Mouse (Mus musculus): Measurements from ENCODE around the gene Armcx5.
"Not testable (repeated sequence)": the region's sequence is repeated elsewhere in the genome, so short reads cannot be mapped to it uniquely, and the experiment has no call there.

Armcx5 gene

GRCm38 (mm10) chrX:135742304-135743055, at the start of gene Armcx5, which contains the start of gene Gprasp1:
Gene Armcx5 (plus strand): TSS chrX:135742733.
Gene Gprasp1 (plus strand): TSS chrX:135742733.
- peak; percentile 67 to 78 for DNase-seq (ENCODE audit: low spot score in 2 of 2)

DNA sequence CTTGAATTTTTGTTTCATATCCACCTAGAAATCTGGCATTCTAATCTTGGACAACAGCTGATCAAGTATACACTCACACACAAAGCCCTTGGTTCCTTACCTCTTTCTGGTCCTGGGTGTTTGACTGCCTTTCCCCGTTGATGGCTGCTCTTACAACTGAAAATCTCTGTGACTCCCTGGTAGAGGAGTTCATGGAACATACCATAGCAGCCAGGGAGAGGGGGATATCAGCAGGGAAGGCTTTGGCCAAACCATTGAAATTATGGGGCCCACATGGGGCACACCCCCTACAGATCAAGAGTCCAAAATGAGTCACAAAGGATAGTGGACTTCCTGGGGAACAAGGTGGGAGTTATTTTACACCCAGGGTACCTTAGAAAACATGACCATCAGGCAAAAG, 48.9 kb upstream of the Armcx5 start, which contains the start of gene Tcp11x2:
Tcp11x2 (minus strand) TSS at position 158 of the 400 bp plus-strand sequence.
- no peak for DNase-seq (ENCODE audit: low spot score in 2 of 2)

DNA sequence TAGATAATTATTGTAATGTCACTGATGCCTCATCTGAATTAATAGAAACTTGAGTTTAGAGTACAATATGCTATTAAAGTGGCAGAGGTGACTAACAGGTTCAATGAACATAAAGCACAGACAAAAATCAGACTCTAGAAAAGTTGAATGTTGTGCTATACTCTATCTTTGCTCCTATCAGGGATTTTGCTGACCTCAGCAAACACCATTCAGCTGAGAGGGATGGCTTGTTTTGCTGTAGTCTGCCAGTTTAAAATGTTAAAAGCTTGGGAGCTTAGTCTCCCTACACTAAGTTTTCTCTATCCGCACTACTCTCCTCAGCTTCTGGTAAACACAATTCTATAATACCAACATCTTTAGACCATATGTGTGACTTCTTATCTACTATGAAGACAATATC, 39.4 kb upstream of the Armcx5 start:
- DNase-seq (ENCODE audit: low spot score in 2 of 2): no peak

GRCm38 (mm10) chrX:135704349-135704748, 38.2 kb upstream of the Armcx5 start:
- no peak for DNase-seq (ENCODE audit: low spot score in 2 of 2)

DNA sequence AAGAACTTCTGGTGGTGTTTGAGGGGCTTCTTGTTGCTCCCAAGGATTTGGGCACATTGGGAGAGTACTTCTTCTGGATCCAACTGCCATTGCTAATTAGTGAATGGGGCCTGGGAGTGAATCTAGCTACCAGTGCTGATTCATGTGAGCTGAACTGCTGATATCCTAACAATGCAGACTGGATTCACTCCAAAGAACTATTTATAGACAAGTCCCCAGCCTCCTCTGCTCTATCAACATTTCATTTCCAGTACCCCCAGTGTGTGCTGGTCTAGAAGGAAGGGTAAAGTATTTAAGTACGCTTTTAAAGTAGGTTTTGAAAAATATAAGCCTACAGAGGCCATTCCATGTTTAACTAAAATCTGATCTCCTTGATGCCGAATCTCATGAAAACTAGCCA, 29.7 kb upstream of the Armcx5 start:
- DNase-seq (ENCODE audit: low spot score in 2 of 2): no peak

DNA sequence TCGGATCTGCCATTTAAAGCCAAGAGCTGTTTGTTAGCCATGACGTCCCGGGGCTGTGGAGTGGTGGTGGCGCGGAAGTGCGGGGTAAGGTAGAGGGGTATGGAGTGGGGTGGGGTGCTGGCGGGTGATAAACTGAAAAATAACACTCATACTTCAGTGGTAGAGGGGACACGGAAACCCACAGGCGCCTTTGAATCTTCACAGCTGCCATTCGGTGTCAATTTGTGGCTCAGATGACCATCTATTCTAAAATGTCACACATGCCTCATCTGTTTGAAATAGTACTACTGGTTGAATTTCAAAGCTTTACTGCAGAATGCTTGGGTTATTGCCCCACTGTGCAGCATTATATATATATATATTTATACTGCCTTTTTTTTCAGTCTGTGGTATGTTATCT, 17.4 kb upstream of the Armcx5 start, which contains the start of gene Tmsb15a:
Tmsb15a (minus strand) TSS at position 101 of the 400 bp plus-strand sequence.
- DNase-seq (ENCODE audit: low spot score in 2 of 2): no peak

DNA sequence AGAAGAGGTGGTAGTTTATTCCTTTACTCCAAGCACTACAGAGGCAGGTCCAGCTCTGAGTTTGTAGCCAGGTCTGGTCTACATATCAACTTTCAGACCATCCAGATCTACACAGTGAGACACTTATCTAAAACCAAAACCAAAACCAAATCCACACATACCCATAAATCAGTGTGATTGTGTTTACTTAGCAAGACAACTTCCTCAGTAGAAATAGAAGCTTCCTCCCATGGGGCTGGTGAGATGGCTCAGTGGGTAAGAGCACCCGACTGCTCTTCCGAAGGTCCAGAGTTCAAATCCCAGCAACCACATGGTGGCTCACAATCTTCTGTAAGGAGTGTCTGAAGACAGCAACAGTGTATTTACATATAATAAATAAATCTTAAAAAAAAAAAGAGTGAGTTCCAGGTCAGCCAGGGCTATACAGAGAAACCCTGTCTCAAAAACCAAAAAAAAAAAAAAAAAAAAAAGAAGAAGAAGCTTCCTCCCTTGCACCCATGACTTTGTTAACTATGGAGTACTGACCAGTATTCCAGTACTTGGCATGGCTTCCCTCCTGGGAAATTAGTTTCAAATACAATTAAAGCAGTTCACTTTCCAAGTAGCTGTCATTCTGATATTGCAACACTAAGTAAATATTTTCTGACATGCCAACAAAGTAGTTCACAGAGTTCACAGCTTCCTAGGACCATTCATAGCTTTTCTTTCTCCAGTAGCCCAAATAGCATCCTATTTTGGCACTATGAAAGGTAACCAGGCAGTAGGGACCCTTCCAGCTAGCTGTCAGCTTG, 3.6 kb upstream of the Armcx5 start:
- no peak for DNase-seq (ENCODE audit: low spot score in 2 of 2)

DNA sequence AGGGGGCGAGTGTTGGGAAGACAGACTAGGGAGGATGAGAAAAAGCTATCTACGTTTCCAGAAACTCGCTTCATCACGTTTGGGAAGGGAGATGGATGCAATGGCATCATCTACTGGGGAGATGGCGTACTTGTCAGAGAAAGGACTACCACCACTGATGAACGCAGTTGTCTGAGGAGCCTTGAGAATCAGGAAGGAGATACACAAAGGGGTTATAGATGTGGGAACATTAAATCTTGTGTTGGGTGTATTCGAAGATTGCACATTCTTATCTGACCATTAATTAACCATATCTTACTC, 473 bp downstream of the Armcx5 start:
- no peak for DNase-seq (ENCODE audit: low spot score in 2 of 2)

DNA sequence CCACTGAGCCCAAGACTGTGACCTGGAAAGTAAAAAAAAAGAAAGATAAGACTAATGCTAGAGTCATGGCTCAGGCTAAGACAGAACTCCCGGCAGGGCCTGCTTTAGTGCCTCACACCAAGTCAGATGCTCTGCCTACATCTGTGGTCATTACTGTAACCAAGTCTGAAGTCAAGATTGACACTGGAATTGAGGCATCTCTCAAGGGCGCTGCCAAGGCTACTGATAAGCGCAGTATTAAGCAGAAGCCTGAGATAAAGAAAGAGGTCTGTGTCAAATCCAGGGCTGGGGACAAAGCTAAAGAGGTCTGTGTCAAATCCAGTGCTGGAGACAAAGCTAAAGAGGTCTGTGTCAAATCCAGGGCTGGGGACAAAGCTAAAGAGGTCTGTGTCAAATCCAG, 2.8 kb downstream of the Armcx5 start:
- DNase-seq (ENCODE audit: low spot score in 2 of 2): not testable (repeated sequence)

- peak; percentile 64 to 70 for DNase-seq (ENCODE audit: low spot score in 2 of 2)
These were observed 10.3 kb downstream of the Armcx5 start for GRCm38 (mm10) chrX:135752832-135753231.

- DNase-seq (ENCODE audit: low spot score in 2 of 2): no peak
These were observed 19.2 kb downstream of the Armcx5 start for GRCm38 (mm10) chrX:135761707-135762106.

GRCm38 (mm10) chrX:135768043-135768548, 25.6 kb downstream of the Armcx5 start:
- no peak for DNase-seq (ENCODE audit: low spot score in 2 of 2)

DNA sequence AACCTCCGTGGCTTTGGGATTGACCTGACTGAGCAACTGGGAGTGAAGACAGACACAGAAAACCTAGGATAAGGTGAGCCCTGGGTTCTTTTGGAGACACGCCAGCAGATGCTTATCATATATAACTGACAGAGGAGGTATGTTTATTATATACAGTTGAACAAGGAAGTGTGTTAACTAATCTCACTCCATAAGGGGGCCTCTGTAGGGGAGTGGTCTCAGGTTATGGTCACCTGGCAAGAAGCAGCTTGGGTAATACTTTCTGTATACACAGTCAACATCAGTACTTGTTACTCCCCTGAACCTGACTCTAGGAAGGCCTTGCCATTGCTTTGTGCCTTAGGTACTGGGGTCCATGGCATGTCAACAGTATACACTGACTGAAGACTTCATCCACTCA, 26.0 kb downstream of the Armcx5 start:
- no peak for DNase-seq (ENCODE audit: low spot score in 2 of 2)

DNA sequence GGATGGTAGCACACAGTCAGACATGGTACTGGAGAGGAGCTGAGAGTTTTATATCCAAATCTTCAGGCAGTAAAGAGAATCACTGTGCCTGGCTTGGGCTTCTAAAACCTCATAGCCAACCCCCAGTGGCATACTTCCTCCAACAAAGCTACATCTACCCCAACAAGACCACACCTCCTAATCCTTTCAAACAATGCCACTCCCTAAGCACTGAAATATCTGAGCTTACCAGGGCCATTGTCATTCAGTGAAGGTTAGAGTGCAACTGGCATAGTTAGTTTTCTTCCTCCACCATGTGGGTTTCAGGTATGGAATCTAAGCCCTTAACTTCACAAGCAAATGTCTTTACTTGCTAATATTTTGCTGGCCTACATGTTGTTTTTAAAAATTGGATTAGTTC, 49.0 kb downstream of the Armcx5 start:
- no peak for DNase-seq (ENCODE audit: low spot score in 2 of 2)

DNA sequence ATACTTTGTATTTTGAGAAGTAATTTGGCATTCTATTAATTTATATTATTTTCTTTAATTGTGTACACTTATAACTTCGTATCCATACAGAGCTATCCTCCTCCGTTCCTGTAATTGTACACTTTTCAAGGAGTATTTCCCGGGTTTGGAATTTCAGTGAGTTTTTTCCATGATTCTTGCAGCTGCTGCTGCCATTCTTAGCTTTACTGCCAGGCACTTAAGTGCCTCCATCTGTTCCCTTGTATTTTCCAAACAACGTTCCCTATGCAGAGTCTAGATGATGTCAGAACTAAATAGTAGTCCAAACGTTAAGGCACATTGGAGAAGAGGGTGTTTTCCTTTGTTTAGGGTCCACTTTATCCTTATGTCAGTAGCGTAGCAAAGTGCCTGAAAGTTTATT, 49.8 kb downstream of the Armcx5 start:
- DNase-seq (ENCODE audit: low spot score in 2 of 2): no peak

DNA sequence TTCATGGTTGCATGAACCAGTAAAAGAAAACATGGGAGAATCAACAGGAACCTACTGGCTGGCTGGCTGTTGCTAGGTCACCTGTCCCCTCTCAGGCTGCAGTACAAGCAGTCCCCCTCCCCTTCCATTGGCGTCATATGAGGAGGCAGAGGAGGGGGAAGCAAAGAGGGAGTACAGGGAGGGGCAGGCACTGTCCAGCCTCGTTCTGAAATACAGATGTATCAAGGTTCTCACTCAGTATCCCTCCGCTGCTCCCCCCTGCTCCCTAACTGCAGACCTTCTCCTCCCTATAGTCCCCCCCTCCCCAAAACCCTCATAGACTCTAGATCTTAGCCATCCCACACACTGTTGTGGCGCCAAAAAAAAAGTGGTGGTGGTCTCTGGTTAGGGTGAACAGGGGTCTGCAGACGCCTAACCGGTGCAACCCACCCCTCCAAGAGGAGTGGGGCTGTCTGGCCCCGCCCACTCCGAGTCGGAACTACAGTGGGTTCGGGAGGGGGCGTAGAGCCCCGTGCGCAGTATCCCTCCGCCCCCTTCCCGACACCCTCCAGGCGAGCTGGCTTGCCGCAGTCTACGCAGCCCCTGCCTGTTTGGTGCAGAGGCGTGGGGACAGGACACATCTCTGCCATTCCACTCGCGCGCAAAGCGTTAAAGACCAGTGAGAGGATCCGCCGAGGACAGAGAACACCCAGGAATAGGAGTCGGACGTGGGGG, 53.2 kb downstream of the Armcx5 start:
- DNase-seq (ENCODE audit: low spot score in 2 of 2): peak; percentile 28 to 43

DNA sequence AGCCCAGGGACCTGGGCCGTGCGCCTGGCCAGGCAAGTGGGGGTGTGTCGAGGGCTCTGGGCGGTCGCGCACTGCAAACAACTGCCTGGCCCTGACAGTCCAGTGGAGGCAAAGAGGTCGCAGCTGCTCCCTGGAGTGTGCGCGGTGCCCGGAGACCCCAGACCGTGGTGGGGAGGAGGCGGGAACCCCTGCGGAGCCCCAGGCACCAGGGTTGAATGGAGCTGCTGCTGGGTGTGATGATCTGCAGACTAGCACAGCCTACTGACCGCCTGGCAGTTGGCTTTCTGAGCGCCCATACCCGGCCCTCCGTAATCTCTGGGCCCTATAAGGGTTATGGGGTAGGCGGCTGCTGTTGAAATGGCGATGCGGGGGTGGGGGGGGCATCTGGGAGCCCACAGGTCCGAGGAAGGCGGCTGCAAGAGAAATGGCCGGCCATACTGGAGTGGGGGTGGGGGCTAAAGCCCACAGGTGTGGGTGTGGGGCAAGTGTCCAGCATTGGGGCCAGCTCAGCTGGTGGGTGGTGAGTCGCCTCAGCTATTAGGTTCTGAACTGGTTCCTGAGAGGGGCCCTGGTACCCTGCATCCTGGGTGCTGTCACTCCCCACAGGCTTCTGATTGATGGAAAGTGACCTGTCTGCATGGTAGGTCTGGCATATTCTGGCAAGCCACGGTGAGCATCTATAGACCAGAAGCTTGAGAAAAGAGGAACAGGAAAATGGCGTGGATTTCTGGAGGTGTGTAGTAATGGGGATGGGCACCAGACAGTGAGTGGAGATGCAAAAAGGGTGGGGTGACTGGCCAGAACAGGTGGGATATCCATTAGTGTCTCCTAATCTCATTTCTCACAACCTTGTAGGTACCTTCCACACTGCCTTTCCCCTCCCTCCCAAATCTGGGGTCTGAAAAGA, 54.0 kb downstream of the Armcx5 start:
- DNase-seq (ENCODE audit: low spot score in 2 of 2): not testable (repeated sequence)

Data from frontal cortex, postnatal 25 days (tissue).